Mouse (Mus musculus) lung, postnatal 0 days (tissue): ENCODE results near the gene Syn2.

Experiments
- CTCF ChIP-seq: IDR thresholded peaks from 2 replicates; pipeline ENCODE4 v1.5.1; 2016; ENCODE audit warnings: antibody characterized with exemption, mild to moderate bottlenecking
- EP300 ChIP-seq: IDR thresholded peaks from 2 replicates; pipeline ENCODE4 v1.6.1; 2016; ENCODE audit warnings: antibody characterized with exemption, mild to moderate bottlenecking, control low read depth

GRCm38 (mm10) chr6:115126232-115126785, 8.4 kb upstream of the Syn2 start:
- TF ChIP-seq CTCF (no peak), EP300 (no peak)
